Mouse (Mus musculus) C2C12 (cell line): ENCODE results near the gene Adarb2.

Source experiments
- CTCF ChIP-seq: IDR thresholded peaks from one replicate; pipeline ENCODE4 v1.5.1; 2011; ENCODE audit not compliant: control insufficient read depth, insufficient read depth, insufficient read length
- MAX ChIP-seq: IDR thresholded peaks from one replicate; pipeline ENCODE4 v1.6.1; 2011; ENCODE audit warnings: mild to moderate bottlenecking, control low read depth
- USF1 ChIP-seq: IDR thresholded peaks from one replicate; pipeline ENCODE4 v1.6.1; 2011; ENCODE audit warnings: low read depth, mild to moderate bottlenecking, control low read depth, moderate library complexity

DNA sequence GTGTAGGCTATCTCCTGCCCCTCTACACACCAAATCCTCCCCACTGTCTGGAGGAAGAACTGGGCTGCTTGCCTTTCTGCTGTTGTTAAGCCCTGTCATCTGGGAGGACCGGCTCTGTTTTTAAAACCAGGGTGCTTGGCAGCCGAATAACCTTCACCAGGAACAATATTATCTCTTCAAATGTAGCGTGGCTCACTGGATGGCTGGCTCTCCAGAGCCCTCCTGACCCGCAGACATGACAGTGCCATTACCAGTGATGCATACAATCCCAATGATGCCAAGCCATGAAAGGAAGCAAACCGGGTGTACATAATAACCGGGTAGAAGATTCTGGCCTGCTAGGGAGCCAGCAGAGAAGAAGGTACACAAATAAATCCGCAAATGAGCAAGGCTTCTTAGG, 360.5 kb downstream of the Adarb2 start:
- no peak for TF ChIP-seq CTCF
- no peak for TF ChIP-seq MAX
- TF ChIP-seq USF1 = no peak
